Mouse (Mus musculus) liver, embryonic 14.5 days (tissue): ENCODE data around the gene Dram1.

Experiments used
- CTCF ChIP-seq: IDR thresholded peaks from 2 replicates; pipeline ENCODE4 v1.5.1; 2016; ENCODE audit warnings: antibody characterized with exemption, low read depth, control low read depth
- EP300 ChIP-seq: IDR thresholded peaks from 2 replicates; pipeline ENCODE4 v1.6.1; 2016; ENCODE audit warnings: antibody characterized with exemption, low read depth

- TF ChIP-seq CTCF (no peak), EP300 (no peak)
These were observed 2.4 kb upstream of the Dram1 start for GRCm38 (mm10) chr10:88381286-88381685.
